Mouse (Mus musculus): ENCODE measurements around the gene Traf3ip1. TPM values are rescaled to one million over a fixed set of nuclear protein-coding genes. Genes with fewer than 3 reads are reported as not detected.

Traf3ip1 gene
- polyA plus RNA-seq, 1 experiment: 6.8 TPM

DNA sequence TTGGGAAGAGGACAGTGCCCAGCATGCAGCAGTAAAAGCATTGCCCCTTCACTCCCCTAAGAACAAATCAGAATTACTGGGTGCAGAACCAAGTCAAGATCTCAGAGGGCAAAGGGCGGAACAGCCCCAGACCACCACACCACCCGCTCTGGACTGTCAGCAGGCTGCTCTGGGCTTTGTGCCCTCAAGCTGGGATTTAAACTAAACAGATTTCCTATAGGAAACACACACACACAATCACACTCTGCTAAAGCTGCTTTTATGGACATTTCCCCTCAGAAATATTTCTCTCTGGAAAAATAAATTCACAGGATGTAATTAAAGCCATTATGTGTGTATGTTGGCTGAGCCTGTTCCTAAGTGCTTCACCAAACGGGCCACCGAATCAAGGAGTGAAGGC lies 37.8 kb downstream of the Traf3ip1 start:
- H3K4me3 ChIP-seq (replicated peaks; ENCODE audit: control insufficient read depth, low read depth, low read length): no peak overlapping the region
- no peaks in the 10 kb centered on the region for H3K4me1 ChIP-seq (ENCODE audit: control insufficient read depth, insufficient read depth, low read length)
- TF ChIP-seq POLR2A (IDR thresholded peaks at IDR 0.05; ENCODE audit: borderline replicate concordance, control insufficient read depth, low read depth, low read length) (no peak), CTCF (IDR thresholded peaks at IDR 0.05; ENCODE audit: control insufficient read depth, insufficient read depth, low read length) (no peak)
- WGBS: 94% methylated on average over 4 of the region's 4 CpGs
- no peak overlapping the region for H3K27ac ChIP-seq (ENCODE audit: control insufficient read depth, insufficient read depth, low read depth, low read length, poor library complexity)

DNA sequence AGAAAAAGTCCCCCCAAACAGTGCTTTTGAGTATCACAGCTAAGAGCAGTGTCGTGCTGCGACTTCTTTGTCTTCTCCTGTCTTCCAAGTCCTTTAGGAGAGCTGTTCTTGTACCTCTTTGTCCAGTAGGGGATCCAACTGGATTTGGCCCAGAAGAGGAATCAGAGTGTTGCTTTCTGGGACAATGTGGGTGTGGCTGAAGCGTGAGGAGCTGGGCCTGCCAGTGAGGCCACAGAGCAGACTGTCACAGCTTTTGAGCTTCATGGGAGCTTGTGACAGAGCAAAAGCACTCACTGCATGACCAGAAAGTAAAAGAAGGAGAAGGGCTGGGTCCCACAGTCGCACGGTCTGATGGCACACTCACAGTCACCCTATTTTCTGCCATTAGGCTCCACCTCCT lies 38.4 kb downstream of the Traf3ip1 start:
- H3K4me1 ChIP-seq (ENCODE audit: control insufficient read depth, insufficient read depth, low read length): no peaks in the 10 kb centered on the region
- WGBS: 87% methylated on average over 5 of the region's 5 CpGs
- TF ChIP-seq POLR2A (IDR thresholded peaks at IDR 0.05; ENCODE audit: borderline replicate concordance, control insufficient read depth, low read depth, low read length) (no peak), CTCF (IDR thresholded peaks at IDR 0.05; ENCODE audit: control insufficient read depth, insufficient read depth, low read length) (no peak)
- no peak overlapping the region for H3K4me3 ChIP-seq (replicated peaks; ENCODE audit: control insufficient read depth, low read depth, low read length)
- peak overlapping the region; percentile 83 for H3K27ac ChIP-seq (ENCODE audit: control insufficient read depth, insufficient read depth, low read depth, low read length, poor library complexity)

DNA sequence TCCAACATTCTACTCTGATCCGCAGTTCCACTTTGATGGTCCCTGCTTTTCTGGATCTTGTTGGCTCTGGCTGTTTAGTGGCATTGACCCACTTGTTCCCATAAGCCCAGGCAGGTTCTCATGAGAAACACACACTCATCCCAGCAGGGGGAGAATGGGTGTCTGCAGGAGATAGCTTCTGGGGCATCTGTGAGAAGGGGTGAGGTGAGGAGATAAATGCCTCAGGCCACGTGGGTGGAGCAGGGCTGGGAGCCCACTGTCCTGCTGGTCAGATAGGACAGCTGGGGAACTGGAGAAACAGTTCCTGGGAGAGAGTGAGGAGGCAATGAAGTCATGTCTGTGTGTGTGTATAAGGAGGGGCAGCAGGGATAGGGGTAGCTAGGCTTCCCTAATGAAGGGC lies 39.0 kb downstream of the Traf3ip1 start:
- WGBS: 45% methylated on average over 2 of the region's 2 CpGs
- peak overlapping the region; percentile 37 for H3K4me3 ChIP-seq (replicated peaks; ENCODE audit: control insufficient read depth, low read depth, low read length)
- H3K4me1 ChIP-seq (ENCODE audit: control insufficient read depth, insufficient read depth, low read length): no peaks in the 10 kb centered on the region
- TF ChIP-seq POLR2A (IDR thresholded peaks at IDR 0.05; ENCODE audit: borderline replicate concordance, control insufficient read depth, low read depth, low read length): 0 out of 2 replicates have a peak, but pooled peaks have one; percentile 47
- TF ChIP-seq CTCF (IDR thresholded peaks at IDR 0.05; ENCODE audit: control insufficient read depth, insufficient read depth, low read length): no peak; the same call in 1 of the 2 replicates
- H3K27ac ChIP-seq (ENCODE audit: control insufficient read depth, insufficient read depth, low read depth, low read length, poor library complexity): peak overlapping the region; percentile 86

DNA sequence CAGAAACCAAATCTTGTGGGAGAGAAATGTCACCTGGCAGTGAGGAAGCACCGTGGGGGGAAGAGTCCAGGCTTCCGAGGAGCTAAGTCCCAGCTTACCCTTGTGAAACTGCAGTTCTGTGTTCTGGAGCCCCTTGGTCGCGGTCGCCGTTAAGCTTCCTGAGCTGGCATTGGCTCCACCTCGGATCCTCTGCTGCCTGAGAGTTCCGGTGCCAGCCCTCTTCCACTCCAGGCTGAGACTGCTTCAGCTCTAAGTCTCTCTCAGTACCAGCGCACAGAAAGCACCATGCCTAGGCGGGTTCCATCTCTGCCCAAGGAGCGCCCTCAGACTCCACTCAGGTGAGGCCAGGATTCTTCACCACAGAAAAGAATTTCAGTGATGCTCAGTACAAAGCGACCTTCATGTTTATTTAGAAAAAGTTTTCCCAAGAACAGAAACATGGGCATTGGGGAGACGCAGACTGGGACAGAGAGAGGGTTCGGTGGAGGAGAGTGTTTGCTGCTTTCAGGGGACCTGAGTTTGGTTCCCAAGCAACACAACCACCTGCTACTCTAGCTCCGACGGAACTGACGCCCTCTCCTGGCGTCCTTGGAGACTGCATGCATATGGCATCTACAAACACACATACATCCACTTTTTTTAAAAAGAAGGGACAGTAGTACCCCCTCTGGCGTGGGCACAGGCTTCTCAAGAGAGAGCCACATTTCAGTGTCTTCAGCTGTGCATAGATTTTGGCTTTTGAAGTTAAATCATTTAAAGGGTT lies 39.7 kb downstream of the Traf3ip1 start:
- H3K4me1 ChIP-seq (ENCODE audit: control insufficient read depth, insufficient read depth, low read length): no peaks in the 10 kb centered on the region
- 70% methylated on average over 19 of the region's 19 CpGs for WGBS
- TF ChIP-seq POLR2A (IDR thresholded peaks at IDR 0.05; ENCODE audit: borderline replicate concordance, control insufficient read depth, low read depth, low read length): no peak
- peak; percentile 60 for TF ChIP-seq CTCF (IDR thresholded peaks at IDR 0.05; ENCODE audit: control insufficient read depth, insufficient read depth, low read length)
- peak overlapping the region; percentile 86 for H3K27ac ChIP-seq (ENCODE audit: control insufficient read depth, insufficient read depth, low read depth, low read length, poor library complexity)
- H3K4me3 ChIP-seq (replicated peaks; ENCODE audit: control insufficient read depth, low read depth, low read length): peak overlapping the region; percentile 37

DNA sequence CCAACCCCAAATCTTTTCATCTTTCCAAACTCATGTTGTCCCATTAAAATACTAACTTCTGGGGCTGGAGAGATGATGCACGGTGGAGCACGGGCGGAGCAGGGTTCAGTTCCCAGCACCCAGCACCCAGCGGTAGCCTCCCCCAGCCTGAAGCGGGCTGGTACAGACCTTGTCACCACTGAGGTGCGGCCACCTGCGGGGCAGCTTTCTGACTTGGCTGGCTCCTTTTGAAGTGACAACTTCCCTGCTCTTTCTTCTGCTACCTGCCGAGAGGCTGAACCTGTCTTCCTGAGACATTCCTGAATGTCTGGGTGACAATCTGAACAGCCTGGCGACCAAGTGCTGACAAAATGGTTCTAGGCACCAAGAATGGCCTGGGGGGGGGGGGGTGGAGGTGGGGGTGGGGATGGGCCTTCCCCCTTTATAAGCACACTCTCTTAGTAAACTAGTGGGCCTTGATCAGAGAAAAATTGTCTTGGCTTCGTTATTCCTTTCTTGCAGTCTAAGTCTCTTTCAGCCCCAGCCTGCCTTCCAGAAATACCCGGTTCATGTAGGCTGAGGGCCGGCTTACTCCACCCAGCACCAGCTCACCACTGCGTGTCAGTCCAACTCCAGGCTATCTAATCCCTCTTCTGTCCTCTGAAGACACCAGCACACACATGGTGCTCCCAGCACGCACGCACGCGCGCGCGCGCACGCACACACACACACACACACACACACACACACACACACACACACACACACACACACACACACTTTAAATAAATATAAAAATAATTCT lies 43.5 kb downstream of the Traf3ip1 start:
- H3K4me1 ChIP-seq (ENCODE audit: control insufficient read depth, insufficient read depth, low read length): no peaks in the 10 kb centered on the region; the same call in 1 of the 2 replicates
- TF ChIP-seq CTCF (IDR thresholded peaks at IDR 0.05; ENCODE audit: control insufficient read depth, insufficient read depth, low read length): no peak
- no peak for TF ChIP-seq POLR2A (IDR thresholded peaks at IDR 0.05; ENCODE audit: borderline replicate concordance, control insufficient read depth, low read depth, low read length)
- no peak overlapping the region for H3K4me3 ChIP-seq (replicated peaks; ENCODE audit: control insufficient read depth, low read depth, low read length)
- WGBS: 76% methylated on average over 22 of the region's 22 CpGs
- H3K27ac ChIP-seq (ENCODE audit: control insufficient read depth, insufficient read depth, low read depth, low read length, poor library complexity): no peak overlapping the region

DNA sequence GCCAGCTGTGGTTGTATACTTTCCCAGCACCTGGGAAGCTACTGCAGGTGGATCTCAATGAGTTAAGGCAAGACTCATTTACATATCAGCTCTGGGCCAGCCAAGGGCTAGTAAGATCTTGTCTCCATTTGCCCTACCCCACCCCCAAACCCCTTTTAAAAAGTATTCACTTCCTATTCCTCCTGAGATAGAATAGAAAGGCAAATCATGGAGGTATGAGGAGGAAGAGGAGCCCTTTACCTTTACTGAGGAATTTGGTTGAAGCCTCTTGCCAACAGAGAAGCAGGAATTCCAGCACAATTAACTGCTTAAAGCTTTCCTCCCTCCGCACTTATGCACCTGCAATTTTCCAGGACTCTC lies 44.1 kb downstream of the Traf3ip1 start:
- TF ChIP-seq CTCF (IDR thresholded peaks at IDR 0.05; ENCODE audit: control insufficient read depth, insufficient read depth, low read length) (no peak), POLR2A (IDR thresholded peaks at IDR 0.05; ENCODE audit: borderline replicate concordance, control insufficient read depth, low read depth, low read length) (no peak)
- Histone ChIP-seq H3K4me3 (replicated peaks; ENCODE audit: control insufficient read depth, low read depth, low read length) (no peak overlapping the region), H3K27ac (ENCODE audit: control insufficient read depth, insufficient read depth, low read depth, low read length, poor library complexity) (no peak overlapping the region; the same call in 1 of the 2 replicates), H3K4me1 (ENCODE audit: control insufficient read depth, insufficient read depth, low read length) (no peaks in the 10 kb centered on the region; the same call in 1 of the 2 replicates)
- 78% methylated on average over 1 of the region's 1 CpGs for WGBS

DNA sequence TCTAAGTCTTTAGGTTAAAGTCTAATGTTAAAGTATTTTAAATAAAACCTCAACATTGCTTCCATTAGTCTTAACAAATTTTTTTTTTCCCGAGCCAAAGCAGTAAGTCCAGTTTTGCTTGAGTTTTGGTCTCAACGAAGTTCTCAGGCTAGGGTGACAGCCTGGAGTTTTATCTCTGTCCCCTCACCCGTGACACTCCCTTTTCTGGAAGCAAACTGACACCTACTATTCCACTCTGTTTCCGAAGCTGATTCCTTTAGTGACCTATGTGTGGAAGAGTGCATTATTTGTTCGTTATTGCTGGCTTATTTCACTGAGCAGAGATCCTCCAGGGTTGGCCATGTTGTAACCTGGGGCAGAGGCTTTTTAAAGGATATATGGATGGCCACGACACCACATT lies 44.8 kb downstream of the Traf3ip1 start:
- Histone ChIP-seq H3K4me1 (ENCODE audit: control insufficient read depth, insufficient read depth, low read length) (no peaks in the 10 kb centered on the region; the same call in 1 of the 2 replicates), H3K27ac (ENCODE audit: control insufficient read depth, insufficient read depth, low read depth, low read length, poor library complexity) (peak overlapping the region; percentile 91), H3K4me3 (replicated peaks; ENCODE audit: control insufficient read depth, low read depth, low read length) (no peak overlapping the region)
- WGBS: 32% methylated on average over 6 of the region's 6 CpGs
- no peak for TF ChIP-seq CTCF (IDR thresholded peaks at IDR 0.05; ENCODE audit: control insufficient read depth, insufficient read depth, low read length)
- no peak for TF ChIP-seq POLR2A (IDR thresholded peaks at IDR 0.05; ENCODE audit: borderline replicate concordance, control insufficient read depth, low read depth, low read length)

DNA sequence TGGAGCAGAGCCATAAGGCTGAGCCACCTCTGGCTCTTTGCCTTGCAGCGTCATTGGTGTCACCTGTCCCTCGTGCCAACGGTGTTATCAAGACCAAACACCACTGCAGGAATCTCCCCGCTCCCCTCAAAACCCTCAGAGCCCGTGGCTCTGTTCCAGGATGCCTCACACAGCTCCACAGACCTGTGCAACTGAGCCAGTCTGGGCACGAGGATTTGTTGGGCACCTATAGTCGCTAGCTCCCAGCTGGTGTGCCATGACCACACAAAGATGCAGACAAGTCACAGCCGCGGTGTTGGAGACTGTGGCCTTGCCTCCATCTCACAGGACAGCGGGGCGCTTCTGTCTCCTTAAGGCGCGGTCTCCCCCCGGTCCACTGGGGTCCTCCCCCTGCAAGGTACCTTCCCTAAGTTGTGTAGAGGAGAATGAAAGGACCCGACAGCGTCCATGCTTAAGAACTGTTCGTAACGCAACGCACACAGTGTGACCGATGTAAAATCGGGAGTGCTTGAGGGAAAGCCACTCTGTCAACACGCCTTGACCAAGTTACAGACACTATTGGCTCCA lies 45.3 kb downstream of the Traf3ip1 start:
- Histone ChIP-seq H3K4me1 (ENCODE audit: control insufficient read depth, insufficient read depth, low read length) (no peaks in the 10 kb centered on the region; the same call in 1 of the 2 replicates), H3K4me3 (replicated peaks; ENCODE audit: control insufficient read depth, low read depth, low read length) (peak overlapping the region; percentile 83), H3K27ac (ENCODE audit: control insufficient read depth, insufficient read depth, low read depth, low read length, poor library complexity) (peak overlapping the region; percentile 91)
- WGBS: 1% methylated on average over 22 of the region's 22 CpGs
- TF ChIP-seq POLR2A (IDR thresholded peaks at IDR 0.05; ENCODE audit: borderline replicate concordance, control insufficient read depth, low read depth, low read length) (0 out of 2 replicates have a peak, but pooled peaks have one; percentile 54), CTCF (IDR thresholded peaks at IDR 0.05; ENCODE audit: control insufficient read depth, insufficient read depth, low read length) (no peak)
